Mouse (Mus musculus) midbrain, embryonic 13.5 days (tissue): ENCODE data around the gene Rgma. TPM values are rescaled to one million over a fixed set of nuclear protein-coding genes. Genes with fewer than 3 reads are reported as not detected.
A peak's percentile ranks its signal among the peaks of the same experiment; 100 is the strongest.

Source experiments
- ATAC-seq: fragments of 200-750 bp; cut with Nextera tagmentation; 2 replicates; pipeline ENCODE4 v1.8.0; 2017; ENCODE audit warnings: mild to moderate bottlenecking, moderate TSS enrichment, moderate library complexity
- H3K27ac ChIP-seq: fragments of 300-500 bp; sonication (generic); 2 replicates; pipeline ENCODE4 v1.5.1; 2015; ENCODE audit warnings: inconsistent platforms, mild to moderate bottlenecking, moderate library complexity
- H3K27me3 ChIP-seq: fragments of 300-500 bp; sonication (generic); 2 replicates; pipeline ENCODE4 v1.6.1; 2015; ENCODE audit warnings: mild to moderate bottlenecking, inconsistent platforms
- H3K36me3 ChIP-seq: fragments of 300-500 bp; sonication (generic); 2 replicates; pipeline ENCODE4 v1.6.1; 2015; ENCODE audit warnings: mild to moderate bottlenecking, inconsistent platforms
- H3K4me1 ChIP-seq: fragments of 300-500 bp; sonication (generic); replicated peaks from 2 replicates; pipeline ENCODE4 v1.6.1; 2015; ENCODE audit warnings: inconsistent platforms
- H3K4me2 ChIP-seq: fragments of 300-500 bp; sonication (generic); replicated peaks from 2 replicates; pipeline ENCODE4 v1.6.1; 2015; ENCODE audit warnings: moderate library complexity, mild to moderate bottlenecking, inconsistent platforms
- H3K4me3 ChIP-seq: fragments of 300-500 bp; sonication (generic); replicated peaks from 2 replicates; pipeline ENCODE4 v1.5.1; 2015; ENCODE audit warnings: mild to moderate bottlenecking, inconsistent platforms
- H3K9ac ChIP-seq: fragments of 300-500 bp; sonication (generic); replicated peaks from 2 replicates; pipeline ENCODE4 v1.6.1; 2015; ENCODE audit warnings: mild to moderate bottlenecking, inconsistent platforms
- H3K9me3 ChIP-seq: fragments of 300-500 bp; sonication (generic); 2 replicates; pipeline ENCODE4 v1.6.1; 2016; ENCODE audit warnings: mild to moderate bottlenecking, inconsistent platforms
- WGBS: fragments of 180-500 bp; shearing (Covaris S2); methylation state at CpG from one replicate; pipeline ENCODE4 v1.1.7; 2015; 5-methylcytosine and 5-hydroxymethylcytosine counted together
- polyA plus RNA-seq: library from polyadenylated mRNA; unstranded; fragments of >200 nt; fragmentation: Nextera tagmentation; extraction: Ambion mirVana; gene quantifications from 2 replicates; pipeline ENCODE4 v1.2.1, GENCODE M21; 2015

Rgma gene
- polyA plus RNA-seq, 1 experiment from 2014 or later: 50.3 TPM

- H3K9me3 ChIP-seq: no peaks in the 10 kb centered on the region
- ATAC-seq: no peak
- 13% methylated on average over 3 of the region's 3 CpGs for WGBS
- H3K9ac ChIP-seq: no peak overlapping the region
- no peaks in the 10 kb centered on the region for H3K36me3 ChIP-seq
- H3K4me2 ChIP-seq: no peak overlapping the region
- H3K27me3 ChIP-seq: peaks cover 4% of the 10 kb centered on the region; the same call in 1 of the 2 replicates
- peaks cover 10% of the 10 kb centered on the region for H3K4me1 ChIP-seq
- H3K4me3 ChIP-seq: no peak overlapping the region
- 0 out of 2 replicates have a peak overlapping the region, but pooled peaks have one; percentile 1 for H3K27ac ChIP-seq
These were observed 31.5 kb upstream of the Rgma start for GRCm38 (mm10) chr7:73343852-73344251.

GRCm38 (mm10) chr7:73348585-73349124 is 26.7 kb upstream of the Rgma start:
- peaks cover 13% of the 10 kb centered on the region for H3K4me1 ChIP-seq
- no peak overlapping the region for H3K4me3 ChIP-seq
- H3K4me2 ChIP-seq: no peak overlapping the region
- WGBS: 47% methylated on average over 10 of the region's 10 CpGs
- 0 out of 2 replicates have a peak, but pooled peaks have one; percentile 30 for ATAC-seq
- H3K27ac ChIP-seq: peak overlapping the region; percentile 19; the same call in 1 of the 2 replicates
- H3K36me3 ChIP-seq: no peaks in the 10 kb centered on the region
- no peaks in the 10 kb centered on the region for H3K9me3 ChIP-seq
- H3K9ac ChIP-seq: no peak overlapping the region
- H3K27me3 ChIP-seq: peaks cover 4% of the 10 kb centered on the region; the same call in 1 of the 2 replicates

GRCm38 (mm10) chr7:73349158-73349557 is 26.2 kb upstream of the Rgma start:
- no peak overlapping the region for H3K4me2 ChIP-seq
- WGBS: 73% methylated on average over 8 of the region's 8 CpGs
- H3K4me3 ChIP-seq: no peak overlapping the region
- peaks cover 4% of the 10 kb centered on the region; the same call in 1 of the 2 replicates for H3K27me3 ChIP-seq
- peaks cover 14% of the 10 kb centered on the region for H3K4me1 ChIP-seq
- no peak overlapping the region for H3K27ac ChIP-seq
- no peak for ATAC-seq
- no peak overlapping the region for H3K9ac ChIP-seq
- H3K9me3 ChIP-seq: no peaks in the 10 kb centered on the region
- H3K36me3 ChIP-seq: no peaks in the 10 kb centered on the region

- Histone ChIP-seq H3K27me3 (peaks cover 4% of the 10 kb centered on the region; the same call in 1 of the 2 replicates), H3K9ac (no peak overlapping the region), H3K9me3 (no peaks in the 10 kb centered on the region), H3K4me1 (peaks cover 19% of the 10 kb centered on the region), H3K27ac (no peak overlapping the region), H3K4me3 (no peak overlapping the region), H3K4me2 (no peak overlapping the region), H3K36me3 (no peaks in the 10 kb centered on the region)
- WGBS: 63% methylated on average over 9 of the region's 9 CpGs
- ATAC-seq: no peak
These were observed 20.1 kb upstream of the Rgma start for GRCm38 (mm10) chr7:73355229-73355628.

GRCm38 (mm10) chr7:73356901-73357300 is 18.4 kb upstream of the Rgma start:
- no peak for ATAC-seq
- Histone ChIP-seq H3K4me3 (no peak overlapping the region), H3K9ac (no peak overlapping the region), H3K27ac (no peak overlapping the region), H3K4me2 (no peak overlapping the region), H3K4me1 (peaks cover 19% of the 10 kb centered on the region), H3K9me3 (no peaks in the 10 kb centered on the region), H3K27me3 (peaks cover 4% of the 10 kb centered on the region; the same call in 1 of the 2 replicates), H3K36me3 (no peaks in the 10 kb centered on the region)
- 91% methylated on average over 5 of the region's 5 CpGs for WGBS

- Histone ChIP-seq H3K27me3 (peaks cover 4% of the 10 kb centered on the region; the same call in 1 of the 2 replicates), H3K9me3 (no peaks in the 10 kb centered on the region), H3K4me3 (no peak overlapping the region), H3K9ac (no peak overlapping the region), H3K27ac (no peak overlapping the region), H3K4me1 (peaks cover 19% of the 10 kb centered on the region), H3K36me3 (no peaks in the 10 kb centered on the region), H3K4me2 (no peak overlapping the region)
- 87% methylated on average over 2 of the region's 2 CpGs for WGBS
- ATAC-seq: no peak
These were observed 17.7 kb upstream of the Rgma start for GRCm38 (mm10) chr7:73357626-73358025.

- H3K9ac ChIP-seq: no peak overlapping the region
- 0 out of 2 replicates have a peak, but pooled peaks cover 2% of the 10 kb centered on the region for H3K36me3 ChIP-seq
- WGBS: 76% methylated on average over 4 of the region's 4 CpGs
- no peak for ATAC-seq
- peaks cover 4% of the 10 kb centered on the region; the same call in 1 of the 2 replicates for H3K27me3 ChIP-seq
- H3K9me3 ChIP-seq: no peaks in the 10 kb centered on the region
- H3K27ac ChIP-seq: no peak overlapping the region
- no peak overlapping the region for H3K4me2 ChIP-seq
- no peak overlapping the region for H3K4me3 ChIP-seq
- H3K4me1 ChIP-seq: peaks cover 14% of the 10 kb centered on the region
These were observed 9.8 kb upstream of the Rgma start for GRCm38 (mm10) chr7:73365511-73365910.

GRCm38 (mm10) chr7:73365965-73366364 is 9.3 kb upstream of the Rgma start:
- no peak overlapping the region for H3K9ac ChIP-seq
- no peak overlapping the region for H3K4me2 ChIP-seq
- H3K4me1 ChIP-seq: peaks cover 14% of the 10 kb centered on the region
- no peak overlapping the region for H3K4me3 ChIP-seq
- no peak for ATAC-seq
- H3K36me3 ChIP-seq: 0 out of 2 replicates have a peak, but pooled peaks cover 2% of the 10 kb centered on the region
- H3K9me3 ChIP-seq: no peaks in the 10 kb centered on the region
- H3K27ac ChIP-seq: no peak overlapping the region
- WGBS: 33% methylated on average over 7 of the region's 7 CpGs
- H3K27me3 ChIP-seq: peaks cover 4% of the 10 kb centered on the region; the same call in 1 of the 2 replicates

GRCm38 (mm10) chr7:73367681-73368464 is 7.4 kb upstream of the Rgma start:
- H3K4me1 ChIP-seq: peaks cover 27% of the 10 kb centered on the region
- WGBS: 94% methylated on average over 10 of the region's 10 CpGs
- no peak for ATAC-seq
- no peaks in the 10 kb centered on the region for H3K9me3 ChIP-seq
- 0 out of 2 replicates have a peak, but pooled peaks cover 2% of the 10 kb centered on the region for H3K36me3 ChIP-seq
- H3K4me3 ChIP-seq: no peak overlapping the region
- peaks cover 12% of the 10 kb centered on the region for H3K27me3 ChIP-seq
- H3K9ac ChIP-seq: no peak overlapping the region
- H3K4me2 ChIP-seq: no peak overlapping the region
- no peak overlapping the region for H3K27ac ChIP-seq

- peaks cover 16% of the 10 kb centered on the region for H3K27me3 ChIP-seq
- H3K9me3 ChIP-seq: no peaks in the 10 kb centered on the region
- peaks cover 48% of the 10 kb centered on the region for H3K4me1 ChIP-seq
- no peak overlapping the region for H3K4me3 ChIP-seq
- H3K27ac ChIP-seq: no peak overlapping the region
- H3K4me2 ChIP-seq: no peak overlapping the region
- no peak overlapping the region for H3K9ac ChIP-seq
- 0 out of 2 replicates have a peak, but pooled peaks cover 2% of the 10 kb centered on the region for H3K36me3 ChIP-seq
- ATAC-seq: no peak
- WGBS: 85% methylated on average over 4 of the region's 4 CpGs
These were observed 5.3 kb upstream of the Rgma start for GRCm38 (mm10) chr7:73369992-73370391.

- H3K9me3 ChIP-seq: no peaks in the 10 kb centered on the region
- 0 out of 2 replicates have a peak, but pooled peaks cover 2% of the 10 kb centered on the region for H3K36me3 ChIP-seq
- peak overlapping the region; percentile 57 for H3K9ac ChIP-seq
- H3K4me1 ChIP-seq: peaks cover 36% of the 10 kb centered on the region
- peak overlapping the region; percentile 33 for H3K4me3 ChIP-seq
- H3K4me2 ChIP-seq: peak overlapping the region; percentile 60
- peaks cover 16% of the 10 kb centered on the region for H3K27me3 ChIP-seq
- 60% methylated on average over 10 of the region's 10 CpGs for WGBS
- H3K27ac ChIP-seq: no peak overlapping the region
- no peak for ATAC-seq
These were observed 3.6 kb upstream of the Rgma start for GRCm38 (mm10) chr7:73371587-73372321.
